Mouse (Mus musculus): ENCODE measurements at regions not wholly inside any gene's neighbourhood (a gene's known extent, or its start where the extent isn't known, plus 50 kb on each side); places are given as distances from the start of the nearest gene placed in this dataset.
"Not testable (repeated sequence)": the region's sequence is repeated elsewhere in the genome, so short reads cannot be mapped to it uniquely, and the experiment has no call there.

- not testable (repeated sequence) for H3K9ac ChIP-seq (ENCODE audit: low read length); H3K27ac ChIP-seq (ENCODE audit: low read length); H3K4me1 ChIP-seq (ENCODE audit: control insufficient read depth, insufficient read depth, low read length); H3K36me3 ChIP-seq (ENCODE audit: control insufficient read depth, insufficient read depth, low read length); H3K27me3 ChIP-seq (ENCODE audit: control insufficient read depth, insufficient read depth, low read length); H3K9me3 ChIP-seq (replicated peaks; ENCODE audit: control insufficient read depth, low read length)
- Histone ChIP-seq H3K4me2 (ENCODE audit: low read depth, low read length) (peak overlapping the region; percentile 43), H3K4me3 (replicated peaks; ENCODE audit: low read length) (peak overlapping the region; percentile 29)
- under 1% methylated on average over 32 of the region's 65 CpGs for WGBS
- ATAC-seq (ENCODE audit: insufficient read depth, low FRiP score), result peak; percentile 97
Observed at GRCm38 (mm10) chr5:108903134-108903923, 50.9 kb upstream of the Vmn2r9 start.
